Mouse (Mus musculus) heart, embryonic 11.5 days (tissue): ENCODE data around the gene Gm11596. TPM values are rescaled to one million over a fixed set of nuclear protein-coding genes. Genes with fewer than 3 reads are reported as not detected.
"Not testable (repeated sequence)": the region's sequence is repeated elsewhere in the genome, so short reads cannot be mapped to it uniquely, and the experiment has no call there.

Experiments
- ATAC-seq: fragments of 200-750 bp; cut with Nextera tagmentation; replicated peaks from 2 replicates; pipeline ENCODE4 v1.8.0; 2017; ENCODE audit warnings: moderate library complexity; ENCODE audit not compliant: insufficient number of reproducible peaks, low FRiP score, low TSS enrichment
- H3K27ac ChIP-seq: fragments of 300-500 bp; sonication (generic); 2 replicates; pipeline ENCODE4 v1.5.1; 2014; ENCODE audit warnings: mild to moderate bottlenecking, low read depth, low read length
- H3K27me3 ChIP-seq: fragments of 300-500 bp; sonication (generic); 2 replicates; pipeline ENCODE4 v1.6.1; 2014; ENCODE audit warnings: mild to moderate bottlenecking, low read length, mixed read lengths; ENCODE audit not compliant: control insufficient read depth, insufficient read depth
- H3K36me3 ChIP-seq: fragments of 300-500 bp; sonication (generic); 2 replicates; pipeline ENCODE4 v1.6.1; 2014; ENCODE audit warnings: mild to moderate bottlenecking, low read length, moderate library complexity, mixed read lengths; ENCODE audit not compliant: control insufficient read depth, insufficient read depth
- H3K4me1 ChIP-seq: fragments of 300-500 bp; sonication (generic); 2 replicates; pipeline ENCODE4 v1.6.1; 2014; ENCODE audit warnings: low read length; ENCODE audit not compliant: control insufficient read depth, insufficient read depth
- H3K4me2 ChIP-seq: fragments of 300-500 bp; sonication (generic); 2 replicates; pipeline ENCODE4 v1.6.1; 2014; ENCODE audit warnings: mild to moderate bottlenecking, moderate library complexity
- H3K4me3 ChIP-seq: fragments of 300-500 bp; sonication (generic); 2 replicates; pipeline ENCODE4 v1.5.1; 2014; ENCODE audit warnings: low read depth, low read length
- H3K9ac ChIP-seq: fragments of 300-500 bp; sonication (generic); 2 replicates; pipeline ENCODE4 v1.6.1; 2014; ENCODE audit warnings: mild to moderate bottlenecking, low read depth, low read length, moderate library complexity
- H3K9me3 ChIP-seq: fragments of 300-500 bp; sonication (generic); replicated peaks from 2 replicates; pipeline ENCODE4 v1.6.1; 2016; ENCODE audit warnings: low read length; ENCODE audit not compliant: control insufficient read depth
- WGBS: fragments of 180-500 bp; shearing (Covaris S2); extraction: QIAGEN DNeasy Blood & Tissue Kit; methylation state at CpG from one replicate; pipeline ENCODE4 v1.1.7; 2014; ENCODE audit not compliant: insufficient replicate concordance; 5-methylcytosine and 5-hydroxymethylcytosine counted together
- polyA plus RNA-seq: library from polyadenylated mRNA; unstranded; fragments of >200 nt; fragmentation: Nextera tagmentation; extraction: Ambion mirVana; gene quantifications from 2 replicates; pipeline ENCODE4 v1.2.1, GENCODE M21; 2014

Gm11596 gene
- polyA plus RNA-seq: not detected in 2 replicates

DNA sequence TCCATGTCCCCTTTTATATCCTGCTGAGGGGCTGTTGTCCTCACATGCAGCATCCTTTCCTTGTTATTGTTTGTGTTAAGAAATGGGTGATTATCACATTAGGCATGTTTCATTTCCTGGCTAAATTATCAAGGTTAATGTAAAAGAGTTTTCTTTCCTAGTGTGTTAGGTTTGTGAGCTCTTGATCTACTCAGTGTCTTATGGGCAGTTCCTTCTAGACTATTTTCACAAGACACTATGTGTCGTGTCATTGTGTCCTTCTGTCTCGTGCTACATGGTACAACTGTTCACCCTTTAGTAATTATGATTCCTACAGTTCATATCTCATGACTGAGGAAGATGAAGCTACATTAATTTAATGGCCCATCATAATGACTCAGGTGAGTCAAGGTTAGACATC, at the start of gene Gm11596:
Gene Gm11596, minus strand, starts transcription at position 101 of the 400 bp plus-strand sequence.
- H3K4me1 ChIP-seq: no peaks in the 10 kb centered on the region
- H3K9ac ChIP-seq: no peak within 1 kb of the TSS
- no peak within 1 kb of the TSS for H3K4me2 ChIP-seq
- no peaks in the 10 kb centered on the region for H3K27me3 ChIP-seq
- WGBS: 72% methylated on average over 2 of the region's 2 CpGs
- no peak within 1 kb of the TSS for H3K27ac ChIP-seq
- H3K36me3 ChIP-seq: no peaks in the 10 kb centered on the region
- no peak for ATAC-seq
- H3K9me3 ChIP-seq: no peaks in the 10 kb centered on the region
- no peak within 1 kb of the TSS for H3K4me3 ChIP-seq

DNA sequence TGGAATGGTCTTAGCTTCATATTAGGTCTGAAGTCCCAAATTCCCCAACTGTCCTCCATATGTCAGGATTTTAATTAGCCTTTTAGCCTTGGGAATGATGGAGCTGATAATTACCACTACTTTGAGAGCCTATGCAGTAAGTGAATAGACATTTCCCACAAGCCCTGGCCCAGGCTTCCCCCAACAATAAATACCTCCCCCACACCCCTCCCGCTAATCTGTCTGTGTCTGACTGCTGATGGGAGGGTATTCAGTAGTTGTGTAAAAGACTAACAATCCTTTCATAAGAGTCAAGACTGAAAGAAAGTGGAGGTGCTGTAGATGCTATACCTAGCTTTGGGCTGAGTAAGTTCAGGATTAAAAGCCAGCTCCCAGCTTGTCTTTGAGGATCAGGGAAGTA, 48.9 kb upstream of the Gm11596 start:
- Histone ChIP-seq H3K4me2 (no peak overlapping the region), H3K36me3 (no peaks in the 10 kb centered on the region), H3K27ac (no peak overlapping the region), H3K9ac (no peak overlapping the region), H3K4me1 (no peaks in the 10 kb centered on the region), H3K27me3 (no peaks in the 10 kb centered on the region), H3K9me3 (no peaks in the 10 kb centered on the region), H3K4me3 (no peak overlapping the region)
- WGBS: 67% methylated on average over 1 of the region's 1 CpGs
- ATAC-seq: no peak

DNA sequence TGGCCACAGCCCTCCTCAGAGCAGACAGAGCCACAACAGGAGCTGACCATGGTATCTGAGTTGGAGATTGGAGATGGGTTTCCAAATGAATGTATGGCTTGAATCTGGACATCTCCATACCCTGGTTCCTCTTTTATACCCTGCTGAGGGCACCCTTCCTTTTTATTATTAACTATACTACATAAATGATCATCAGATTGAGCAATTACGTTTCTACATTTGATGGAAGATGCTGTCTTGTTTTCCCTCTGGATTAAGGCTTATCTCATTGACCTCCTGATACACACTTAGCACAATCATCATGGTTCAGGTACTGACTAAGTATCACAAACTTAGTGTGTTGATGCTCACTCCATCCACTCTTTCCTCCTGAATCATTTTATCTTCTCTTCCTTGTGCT, 44.7 kb upstream of the Gm11596 start, which contains the start of gene 2300003K06Rik:
Gene 2300003K06Rik, minus strand, starts transcription at position 101 of the 400 bp plus-strand sequence.
- H3K27me3 ChIP-seq: no peaks in the 10 kb centered on the region
- H3K4me2 ChIP-seq: no peak within 1 kb of the TSS
- no peak within 1 kb of the TSS for H3K9ac ChIP-seq
- no peaks in the 10 kb centered on the region for H3K4me1 ChIP-seq
- 71% methylated on average over 1 of the region's 1 CpGs for whole genome bisulfite sequencing
- H3K4me3 ChIP-seq: no peak within 1 kb of the TSS
- ATAC-seq: no peak
- no peaks in the 10 kb centered on the region for H3K36me3 ChIP-seq
- H3K27ac ChIP-seq: no peak within 1 kb of the TSS
- H3K9me3 ChIP-seq: no peaks in the 10 kb centered on the region

DNA sequence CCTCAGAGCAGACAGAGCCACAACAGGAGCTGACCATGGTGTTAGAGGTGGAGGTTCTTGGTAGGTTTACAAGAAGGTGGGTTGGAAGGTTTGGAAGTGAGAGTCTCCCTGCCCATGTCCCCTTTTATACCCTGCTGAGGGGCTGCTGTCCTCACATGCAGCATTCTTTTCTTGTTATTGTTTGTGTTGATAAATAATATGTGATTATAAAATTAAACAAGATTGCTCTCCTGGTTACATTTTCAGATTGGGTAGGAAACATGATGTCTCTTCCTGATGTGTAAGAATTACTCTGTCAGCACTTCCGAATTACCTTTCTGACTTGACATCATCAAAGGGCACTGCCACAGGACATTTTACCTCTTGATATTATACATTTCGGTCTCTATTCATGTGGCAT, 22.3 kb upstream of the Gm11596 start, which contains the start of gene Gm11564:
Gene Gm11564, minus strand, starts transcription at position 101 of the 400 bp plus-strand sequence.
- H3K4me3 ChIP-seq, H3K9ac ChIP-seq, H3K27ac ChIP-seq, H3K36me3 ChIP-seq, ATAC-seq, H3K4me2 ChIP-seq, H3K4me1 ChIP-seq, H3K27me3 ChIP-seq, H3K9me3 ChIP-seq: not testable (repeated sequence)
- 81% methylated on average over 2 of the region's 2 CpGs for WGBS

DNA sequence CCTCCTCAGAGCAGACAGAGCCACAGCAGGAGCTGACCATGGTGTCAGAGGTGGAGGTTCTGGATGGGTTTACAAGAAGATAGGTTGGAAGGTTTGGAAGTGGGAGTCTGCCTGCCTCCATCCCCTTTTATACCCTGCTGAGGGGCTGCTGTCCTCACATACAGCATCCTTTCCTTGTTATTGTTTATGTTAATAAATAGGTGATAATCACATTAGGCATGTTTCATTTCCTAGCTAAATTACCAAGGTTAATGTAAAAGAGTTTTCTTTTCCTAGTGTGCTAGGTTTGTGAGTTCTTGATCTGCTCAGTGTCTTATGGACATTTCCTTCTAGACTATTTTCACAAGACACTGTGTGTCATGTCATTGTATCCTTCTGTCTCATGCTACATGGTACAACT, 16.5 kb upstream of the Gm11596 start, which contains the start of gene Krtap4-13:
Gene Krtap4-13, minus strand, starts transcription at position 101 of the 400 bp plus-strand sequence.
- not testable (repeated sequence) for H3K36me3 ChIP-seq, H3K4me1 ChIP-seq, H3K4me3 ChIP-seq, H3K9me3 ChIP-seq, H3K27ac ChIP-seq, ATAC-seq, H3K27me3 ChIP-seq, H3K9ac ChIP-seq, H3K4me2 ChIP-seq

DNA sequence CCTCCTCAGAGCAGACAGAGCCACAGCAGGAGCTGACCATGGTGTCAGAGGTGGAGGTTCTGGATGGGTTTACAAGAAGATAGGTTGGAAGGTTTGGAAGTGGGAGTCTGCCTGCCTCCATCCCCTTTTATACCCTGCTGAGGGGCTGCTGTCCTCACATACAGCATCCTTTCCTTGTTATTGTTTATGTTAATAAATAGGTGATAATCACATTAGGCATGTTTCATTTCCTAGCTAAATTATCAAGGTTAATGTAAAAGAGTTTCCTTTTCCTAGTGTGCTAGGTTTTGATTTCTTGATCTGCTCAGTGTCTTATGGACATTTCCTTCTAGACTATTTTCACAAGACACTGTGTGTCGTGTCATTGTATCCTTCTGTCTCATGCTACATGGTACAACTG, 11.1 kb upstream of the Gm11596 start, which contains the start of gene Gm11554:
Gene Gm11554, minus strand, starts transcription at position 101 of the 400 bp plus-strand sequence.
- H3K4me3 ChIP-seq, H3K27me3 ChIP-seq, H3K4me1 ChIP-seq, H3K9me3 ChIP-seq, ATAC-seq, H3K9ac ChIP-seq, H3K4me2 ChIP-seq, H3K27ac ChIP-seq, H3K36me3 ChIP-seq: not testable (repeated sequence)
- no CpG with 5 or more reads among the region's 1 CpGs for WGBS

DNA sequence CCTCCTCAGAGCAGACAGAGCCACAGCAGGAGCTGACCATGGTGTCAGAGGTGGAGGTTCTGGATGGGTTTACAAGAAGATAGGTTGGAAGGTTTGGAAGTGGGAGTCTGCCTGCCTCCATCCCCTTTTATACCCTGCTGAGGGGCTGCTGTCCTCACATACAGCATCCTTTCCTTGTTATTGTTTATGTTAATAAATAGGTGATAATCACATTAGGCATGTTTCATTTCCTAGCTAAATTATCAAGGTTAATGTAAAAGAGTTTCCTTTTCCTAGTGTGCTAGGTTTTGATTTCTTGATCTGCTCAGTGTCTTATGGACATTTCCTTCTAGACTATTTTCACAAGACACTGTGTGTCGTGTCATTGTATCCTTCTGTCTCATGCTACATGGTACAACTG, 5.6 kb upstream of the Gm11596 start, which contains the start of gene Gm11569:
Gene Gm11569, minus strand, starts transcription at position 101 of the 400 bp plus-strand sequence.
- H3K9ac ChIP-seq, H3K9me3 ChIP-seq, H3K36me3 ChIP-seq, H3K4me2 ChIP-seq, H3K4me1 ChIP-seq, H3K27ac ChIP-seq, H3K27me3 ChIP-seq, H3K4me3 ChIP-seq, ATAC-seq: not testable (repeated sequence)
- no CpG with 5 or more reads among the region's 1 CpGs for WGBS

DNA sequence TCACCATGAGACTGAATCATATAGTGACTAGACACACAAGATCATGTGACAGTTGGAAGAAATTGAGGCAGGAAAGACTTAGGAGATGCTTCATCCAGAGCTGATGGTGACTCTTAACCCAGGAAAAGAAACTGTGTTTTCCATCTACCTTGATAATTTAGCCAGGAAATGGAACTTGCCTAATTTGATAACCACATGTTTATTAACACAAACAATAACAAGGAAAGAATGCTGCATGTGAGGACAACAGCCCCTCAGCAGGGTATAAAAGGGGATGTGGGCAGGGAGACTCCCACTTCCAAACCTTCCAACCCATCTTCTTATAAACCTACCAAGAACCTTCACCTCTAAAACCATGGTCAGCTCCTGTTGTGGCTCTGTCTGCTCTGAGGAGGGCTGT, 8.4 kb downstream of the Gm11596 start, which contains the start of gene Krtap4-9:
Gene Krtap4-9, plus strand, starts transcription at position 301 of the 400 bp plus-strand sequence.
- not testable (repeated sequence) for H3K9me3 ChIP-seq, H3K4me3 ChIP-seq, H3K4me1 ChIP-seq, H3K36me3 ChIP-seq, H3K27me3 ChIP-seq, H3K4me2 ChIP-seq, H3K27ac ChIP-seq, ATAC-seq, H3K9ac ChIP-seq

DNA sequence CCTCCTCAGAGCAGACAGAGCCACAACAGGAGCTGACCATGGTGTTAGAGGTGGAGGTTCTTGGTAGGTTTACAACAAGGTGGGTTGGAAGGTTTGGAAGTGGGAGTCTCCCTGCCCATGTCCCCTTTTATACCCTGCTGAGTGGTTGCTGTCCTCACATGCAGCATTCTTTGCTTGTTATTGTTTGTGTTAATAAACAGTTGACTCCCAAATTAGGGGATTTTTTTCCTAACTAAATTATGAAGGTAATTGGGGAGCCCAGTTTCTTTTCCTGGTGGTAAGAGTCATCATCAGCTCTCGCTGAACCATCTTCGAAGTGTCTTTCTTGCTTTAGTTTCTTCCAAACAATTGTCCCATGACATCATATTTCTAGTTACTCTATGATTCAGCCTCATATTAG, 12.7 kb downstream of the Gm11596 start, which contains the start of gene Krtap4-8:
Gene Krtap4-8, minus strand, starts transcription at position 101 of the 400 bp plus-strand sequence.
- ATAC-seq: no peak
- H3K4me1 ChIP-seq: no peaks in the 10 kb centered on the region
- no peak within 1 kb of the TSS for H3K4me3 ChIP-seq
- no peak within 1 kb of the TSS for H3K9ac ChIP-seq
- no peak within 1 kb of the TSS for H3K4me2 ChIP-seq
- no peak within 1 kb of the TSS for H3K27ac ChIP-seq
- no peaks in the 10 kb centered on the region for H3K9me3 ChIP-seq
- no peaks in the 10 kb centered on the region for H3K27me3 ChIP-seq
- no peaks in the 10 kb centered on the region for H3K36me3 ChIP-seq
- 93% methylated on average over 2 of the region's 2 CpGs for WGBS
